Comparison of ENCODE assay signal across 14 mouse cellular contexts in the genomic region with DNA sequence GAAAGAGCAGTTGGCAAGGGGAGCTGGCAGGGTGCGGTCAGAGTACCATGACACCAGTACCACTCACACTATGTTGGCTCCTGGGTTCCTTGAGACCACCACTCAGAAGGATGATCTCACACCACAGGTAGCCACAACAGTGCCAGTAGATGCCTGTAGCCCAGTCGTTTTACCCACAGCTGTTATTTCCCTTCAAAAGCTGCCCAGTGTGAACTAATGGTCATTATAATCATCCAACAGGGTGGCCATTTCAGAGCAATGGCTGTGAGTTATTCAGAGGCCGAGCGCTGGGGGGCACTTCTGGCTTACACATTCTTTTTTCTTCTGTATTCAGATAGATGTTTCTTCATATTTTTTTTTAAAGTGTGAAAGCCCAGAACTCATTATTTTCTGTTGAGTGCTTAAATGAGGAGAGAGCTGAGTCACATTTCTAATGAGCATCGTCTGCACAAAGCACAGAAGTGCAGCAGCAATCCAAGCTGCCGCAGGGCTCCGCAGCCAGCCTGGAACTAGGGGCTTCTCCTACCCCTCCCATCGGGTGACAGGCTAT.
DNase-seq lines count a peak whose midpoint lies in the region; ATAC-seq and TF ChIP-seq lines count a peak whose summit lies in the region.
"Had no signal": no experiment of that assay in that cellular context is flagged by ENCODE, and none has a peak within 500 bp of the region (broad histone marks: within the 10 kb centered on the region; RNA-seq: fewer than 3 reads in every experiment).

No protein-coding gene starts in this region.

- no peak overlapping the region for H3K4me2 ChIP-seq in forebrain, embryonic 11.5 days (ENCODE audit: low read depth, low read length, severe bottlenecking)
- H3K4me2 ChIP-seq in hindbrain, postnatal 0 days (ENCODE audit: low read depth, low read length), result no peak overlapping the region
- H3K4me2 ChIP-seq in midbrain, embryonic 14.5 days (ENCODE audit: low read length), result no peak overlapping the region
- H3K4me2 ChIP-seq: midbrain, embryonic 12.5 days had no signal

- no peaks in the 10 kb centered on the region for H3K9me3 ChIP-seq in forebrain, embryonic 11.5 days (ENCODE audit: control insufficient read depth, low read length)
- H3K9me3 ChIP-seq in forebrain, embryonic 10.5 days, result no peaks in the 10 kb centered on the region
- no peaks in the 10 kb centered on the region for H3K9me3 ChIP-seq in hindbrain, postnatal 0 days (ENCODE audit: low read length)
- no peaks in the 10 kb centered on the region for H3K9me3 ChIP-seq in midbrain, embryonic 14.5 days (ENCODE audit: control insufficient read depth, low read length)
- H3K9me3 ChIP-seq: limb, embryonic 10.5 days; midbrain, embryonic 12.5 days had no signal

- no peaks in the 10 kb centered on the region for H3K27me3 ChIP-seq in forebrain, embryonic 11.5 days (ENCODE audit: control insufficient read depth, insufficient read depth, low read length)
- H3K27me3 ChIP-seq in forebrain, embryonic 10.5 days (ENCODE audit: poor library complexity, severe bottlenecking), result no peaks in the 10 kb centered on the region
- H3K27me3 ChIP-seq in hindbrain, postnatal 0 days (ENCODE audit: insufficient read depth, low read length), result no peaks in the 10 kb centered on the region
- H3K27me3 ChIP-seq in midbrain, embryonic 14.5 days (ENCODE audit: control insufficient read depth, insufficient read depth, low read length), result no peaks in the 10 kb centered on the region
- H3K27me3 ChIP-seq: midbrain, embryonic 12.5 days had no signal

- peak; percentile 76 for ATAC-seq in forebrain, embryonic 11.5 days (replicated peaks; ENCODE audit: low FRiP score)
- ATAC-seq in hindbrain, postnatal 0 days, result peak; percentile 61
- no peak for ATAC-seq in midbrain, embryonic 14.5 days (ENCODE audit: low FRiP score, low TSS enrichment)

- peak; percentile 55 for DNase-seq in forebrain, embryonic 11.5 days (ENCODE audit: low spot score)
- DNase-seq in forebrain, embryonic 10.5 days (ENCODE audit: extremely low spot score, low spot score), result no peak
- peak; percentile 86 for DNase-seq in Muller cell, postnatal 12 days (ENCODE audit: inconsistent ontology term)
- peak; percentile 61 for DNase-seq in hindbrain, postnatal 0 days (ENCODE audit: low spot score)
- DNase-seq in midbrain, embryonic 14.5 days, result peak; percentile 67
- DNase-seq in testis, postnatal 10 days (ENCODE audit: low spot score), result no peak
- DNase-seq in thymus, postnatal 25 days, result no peak
- no peak for DNase-seq in adrenal gland, postnatal 25 days
- DNase-seq: cerebellum, postnatal 36 days; gastrocnemius, postnatal 14 days; heart, postnatal 14 days; kidney, adult 2 months had no signal

- TF ChIP-seq CTCF in hindbrain, postnatal 0 days (IDR thresholded peaks at IDR 0.05; ENCODE audit: low read depth), result no peak

- 56% methylated on average over 8 of the region's 8 CpGs for WGBS in forebrain, embryonic 11.5 days
- WGBS in forebrain, embryonic 10.5 days, result 73% methylated on average over 8 of the region's 8 CpGs
- WGBS in hindbrain, postnatal 0 days, result 54% methylated on average over 8 of the region's 8 CpGs
- WGBS in midbrain, embryonic 14.5 days, result 65% methylated on average over 8 of the region's 8 CpGs

- no peak overlapping the region for H3K27ac ChIP-seq in forebrain, embryonic 11.5 days (ENCODE audit: low read depth, low read length)
- no peak overlapping the region for H3K27ac ChIP-seq in forebrain, embryonic 10.5 days
- no peak overlapping the region for H3K27ac ChIP-seq in hindbrain, postnatal 0 days
- H3K27ac ChIP-seq in midbrain, embryonic 14.5 days (replicated peaks; ENCODE audit: low read depth, low read length), result peak overlapping the region; percentile 6; the same call in 1 of the 2 replicates
- H3K27ac ChIP-seq: limb, embryonic 10.5 days; midbrain, embryonic 12.5 days had no signal

- H3K9ac ChIP-seq in forebrain, embryonic 11.5 days (ENCODE audit: low read length), result no peak overlapping the region
- no peak overlapping the region for H3K9ac ChIP-seq in hindbrain, postnatal 0 days (replicated peaks; ENCODE audit: low read length)
- H3K9ac ChIP-seq in midbrain, embryonic 14.5 days (replicated peaks; ENCODE audit: low read length), result no peak overlapping the region
- H3K9ac ChIP-seq: midbrain, embryonic 12.5 days had no signal

- H3K4me1 ChIP-seq in forebrain, embryonic 11.5 days (replicated peaks; ENCODE audit: control insufficient read depth, insufficient read depth, low read length), result no peaks in the 10 kb centered on the region
- H3K4me1 ChIP-seq in forebrain, embryonic 10.5 days, result peaks cover 16% of the 10 kb centered on the region
- H3K4me1 ChIP-seq in hindbrain, postnatal 0 days (ENCODE audit: insufficient read depth, low read length), result no peaks in the 10 kb centered on the region; the same call in 1 of the 2 replicates
- H3K4me1 ChIP-seq in midbrain, embryonic 14.5 days (ENCODE audit: control insufficient read depth, insufficient read depth, low read length), result 0 out of 2 replicates have a peak, but pooled peaks cover 3% of the 10 kb centered on the region
- H3K4me1 ChIP-seq: limb, embryonic 10.5 days had no signal

- H3K36me3 ChIP-seq in forebrain, embryonic 11.5 days (ENCODE audit: control insufficient read depth, insufficient read depth, low read length), result no peaks in the 10 kb centered on the region
- no peaks in the 10 kb centered on the region for H3K36me3 ChIP-seq in forebrain, embryonic 10.5 days (replicated peaks)
- H3K36me3 ChIP-seq in hindbrain, postnatal 0 days (ENCODE audit: insufficient read depth, low read length), result no peaks in the 10 kb centered on the region
- no peaks in the 10 kb centered on the region for H3K36me3 ChIP-seq in midbrain, embryonic 14.5 days (ENCODE audit: control insufficient read depth, insufficient read depth, low read length)
- H3K36me3 ChIP-seq: limb, embryonic 10.5 days; midbrain, embryonic 12.5 days had no signal

- no peak overlapping the region for H3K4me3 ChIP-seq in forebrain, embryonic 11.5 days (ENCODE audit: low read depth, low read length)
- no peak overlapping the region for H3K4me3 ChIP-seq in forebrain, embryonic 10.5 days
- H3K4me3 ChIP-seq in hindbrain, postnatal 0 days (ENCODE audit: low read length), result no peak overlapping the region
- no peak overlapping the region for H3K4me3 ChIP-seq in midbrain, embryonic 14.5 days (replicated peaks; ENCODE audit: low read depth, low read length)
- H3K4me3 ChIP-seq: limb, embryonic 10.5 days; midbrain, embryonic 12.5 days had no signal

Comparison
In these comparisons a context has a peak if more than half of its experiments do, and no peak if none do; other contexts are left out.
1. DNase-seq: peak in forebrain, embryonic 11.5 days (single experiment), Muller cell, postnatal 12 days (single experiment), hindbrain, postnatal 0 days (single experiment) and midbrain, embryonic 14.5 days (single experiment); none in forebrain, embryonic 10.5 days (single experiment), testis, postnatal 10 days (single experiment), thymus, postnatal 25 days (single experiment) and adrenal gland, postnatal 25 days (single experiment).